Mouse (Mus musculus) forebrain, embryonic 12.5 days (tissue): Measurements from ENCODE around the gene Hist1h3c. TPM values are rescaled to one million over a fixed set of nuclear protein-coding genes. Genes with fewer than 3 reads are reported as not detected.

ENCODE experiments used
- ATAC-seq: fragments of 200-750 bp; cut with Nextera tagmentation; 2 replicates; pipeline ENCODE4 v1.8.0; 2017; ENCODE audit warnings: moderate TSS enrichment; ENCODE audit not compliant: low FRiP score
- H3K27ac ChIP-seq: fragments of 300-500 bp; sonication (generic); 2 replicates; pipeline ENCODE4 v1.5.1; 2016; ENCODE audit warnings: mild to moderate bottlenecking
- H3K27me3 ChIP-seq: fragments of 300-500 bp; sonication (generic); 2 replicates; pipeline ENCODE4 v1.6.1; 2016; ENCODE audit warnings: mild to moderate bottlenecking
- H3K36me3 ChIP-seq: fragments of 300-500 bp; sonication (generic); replicated peaks from 2 replicates; pipeline ENCODE4 v1.6.1; 2016; ENCODE audit warnings: mild to moderate bottlenecking
- H3K4me1 ChIP-seq: fragments of 300-500 bp; sonication (generic); 2 replicates; pipeline ENCODE4 v1.6.1; 2016
- H3K4me2 ChIP-seq: fragments of 300-500 bp; sonication (generic); 2 replicates; pipeline ENCODE4 v1.6.1; 2016; ENCODE audit warnings: mild to moderate bottlenecking, moderate library complexity
- H3K4me3 ChIP-seq: fragments of 300-500 bp; sonication (generic); replicated peaks from 2 replicates; pipeline ENCODE4 v1.5.1; 2016; ENCODE audit warnings: mild to moderate bottlenecking
- H3K9ac ChIP-seq: fragments of 300-500 bp; sonication (generic); 2 replicates; pipeline ENCODE4 v1.6.1; 2016; ENCODE audit warnings: mild to moderate bottlenecking
- H3K9me3 ChIP-seq: fragments of 300-500 bp; sonication (generic); 2 replicates; pipeline ENCODE4 v1.6.1; 2016
- WGBS: fragments of 180-500 bp; shearing (Covaris S2); methylation state at CpG from one replicate; pipeline ENCODE4 v1.1.7; 2016; 5-methylcytosine and 5-hydroxymethylcytosine counted together
- polyA plus RNA-seq: library from polyadenylated mRNA; unstranded; fragments of >200 nt; fragmentation: Nextera tagmentation; extraction: Ambion mirVana; gene quantifications from 2 replicates; pipeline ENCODE4 v1.2.1, GENCODE M21; 2016

The Hist1h3c gene
- polyA plus RNA-seq, 1 experiment from 2014 or later, result 13.8 TPM

DNA sequence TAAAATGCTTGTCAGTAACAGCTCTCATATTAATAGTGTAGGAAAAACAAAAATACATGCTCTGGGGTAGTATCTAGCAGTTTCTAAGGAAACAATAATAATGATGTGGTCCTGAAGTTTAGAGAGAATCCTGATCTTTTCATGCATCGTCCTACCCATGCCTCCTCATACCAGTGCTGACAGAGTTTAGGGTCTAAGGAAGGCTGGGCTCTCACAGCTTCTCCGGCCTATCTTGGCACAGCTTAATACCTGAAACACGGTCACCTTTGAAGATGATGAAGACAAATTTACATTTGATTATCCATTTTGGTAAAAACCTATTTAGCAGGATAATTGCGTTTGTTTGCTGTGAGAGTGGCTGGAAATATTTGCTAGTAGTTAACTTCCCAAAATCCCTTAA is 1.4 kb downstream of the Hist1h3c start:
- 44% methylated on average over 4 of the region's 4 CpGs for WGBS
- Histone ChIP-seq H3K9ac (peak overlapping the region; percentile 64; the same call in 1 of the 2 replicates), H3K36me3 (no peaks in the 10 kb centered on the region), H3K9me3 (no peaks in the 10 kb centered on the region), H3K4me2 (peak overlapping the region; percentile 63), H3K27ac (peak overlapping the region; percentile 99), H3K27me3 (no peaks in the 10 kb centered on the region), H3K4me3 (peak overlapping the region; percentile 45), H3K4me1 (peaks cover 34% of the 10 kb centered on the region)
- no peak for ATAC-seq

DNA sequence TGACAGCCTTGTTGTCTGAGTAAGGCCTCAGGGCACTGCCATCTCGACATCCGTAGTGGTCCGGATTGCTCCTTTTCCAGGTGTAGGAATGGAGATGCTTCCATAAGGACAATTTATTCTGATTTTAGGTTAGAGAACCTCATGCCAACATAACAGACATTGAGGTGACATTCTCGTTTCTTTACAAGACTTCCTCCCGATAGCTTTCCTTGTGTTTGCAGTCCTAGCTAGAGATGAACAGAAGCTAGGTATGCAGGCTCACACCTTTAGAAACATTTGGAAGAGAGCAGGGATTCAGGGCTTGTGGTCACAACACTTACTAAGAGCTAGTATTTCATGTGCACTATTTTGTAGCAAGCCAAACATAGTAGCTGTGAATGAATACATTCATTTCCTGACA is 2.2 kb downstream of the Hist1h3c start:
- H3K27ac ChIP-seq, result 0 out of 2 replicates have a peak overlapping the region, but pooled peaks have one; percentile 53
- no peak for ATAC-seq
- peaks cover 34% of the 10 kb centered on the region for H3K4me1 ChIP-seq
- H3K9me3 ChIP-seq, result no peaks in the 10 kb centered on the region
- no peak overlapping the region for H3K4me2 ChIP-seq
- 88% methylated on average over 5 of the region's 5 CpGs for WGBS
- no peak overlapping the region for H3K4me3 ChIP-seq
- H3K9ac ChIP-seq, result no peak overlapping the region
- H3K27me3 ChIP-seq, result no peaks in the 10 kb centered on the region
- no peaks in the 10 kb centered on the region for H3K36me3 ChIP-seq

DNA sequence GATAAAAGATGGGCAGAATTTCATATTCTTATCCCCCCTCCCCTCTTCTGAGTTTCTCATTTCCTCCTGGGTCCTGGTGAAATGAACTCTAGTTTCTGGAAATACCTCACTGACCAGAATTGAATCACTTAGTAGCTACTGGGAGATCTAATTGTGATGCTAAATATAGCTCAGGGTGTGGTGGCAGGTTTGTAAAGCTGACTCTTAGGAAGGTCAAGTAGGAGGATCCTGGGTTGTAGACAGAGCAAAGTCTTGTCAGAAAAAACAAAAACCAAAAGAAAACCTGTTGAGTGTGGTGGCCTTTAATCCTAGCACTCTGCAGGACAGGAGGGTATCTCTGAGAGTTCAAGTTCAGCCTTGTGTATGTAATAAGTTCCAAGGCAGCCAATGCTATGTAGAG is 3.4 kb downstream of the Hist1h3c start:
- Histone ChIP-seq H3K4me2 (no peak overlapping the region), H3K9me3 (no peaks in the 10 kb centered on the region), H3K4me1 (peaks cover 31% of the 10 kb centered on the region), H3K36me3 (no peaks in the 10 kb centered on the region), H3K9ac (no peak overlapping the region), H3K27ac (no peak overlapping the region), H3K4me3 (no peak overlapping the region), H3K27me3 (no peaks in the 10 kb centered on the region)
- ATAC-seq, result no peak

DNA sequence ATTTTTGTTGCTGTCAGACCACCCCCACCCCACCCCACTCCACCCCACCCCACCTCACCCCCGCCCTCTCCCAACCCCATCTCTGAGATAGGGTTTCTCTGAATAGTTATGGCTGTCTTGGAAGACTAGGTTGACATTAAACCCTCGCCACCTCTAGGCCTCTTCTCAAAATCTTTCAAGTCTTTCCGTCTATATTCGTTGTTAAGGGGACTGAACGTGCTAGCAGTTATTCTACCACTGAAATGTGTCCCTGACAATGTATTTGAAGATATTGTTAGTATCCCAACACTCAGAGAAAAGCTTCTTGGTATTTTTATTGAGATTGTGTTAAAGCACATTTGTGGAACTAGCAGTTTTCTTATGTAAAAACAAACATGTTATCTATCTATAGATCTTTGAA is 4.5 kb downstream of the Hist1h3c start:
- peaks cover 31% of the 10 kb centered on the region for H3K4me1 ChIP-seq
- WGBS, result 68% methylated on average over 5 of the region's 5 CpGs

DNA sequence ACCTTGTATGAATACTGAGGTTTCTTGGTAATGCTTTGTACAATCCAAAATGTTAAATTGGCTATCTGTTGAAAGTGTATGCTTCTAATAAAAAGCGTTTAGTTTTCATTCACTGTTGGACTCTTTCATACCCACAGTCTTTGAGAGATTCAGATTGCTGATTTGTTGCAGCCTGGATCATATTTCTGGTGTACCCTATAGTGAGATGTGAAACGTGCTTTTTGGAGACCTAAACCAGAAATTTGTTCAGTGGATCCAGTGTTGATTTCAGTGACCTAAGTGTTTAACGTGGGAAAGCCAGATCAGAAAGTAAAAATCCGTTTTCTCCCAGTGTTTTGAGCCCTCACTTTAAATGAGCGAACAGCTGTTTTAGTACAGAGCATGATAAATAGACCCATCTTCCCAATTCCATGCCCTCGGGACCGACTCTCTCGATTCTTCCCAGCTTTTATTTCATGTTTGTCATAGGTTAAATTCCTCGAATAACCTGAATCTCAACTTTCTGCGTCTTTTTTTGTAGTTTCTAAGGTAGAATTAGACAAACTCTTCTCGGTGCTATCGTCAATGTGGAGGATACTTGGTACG is 5.1 kb downstream of the Hist1h3c start:
- WGBS, result 41% methylated on average over 13 of the region's 13 CpGs
- no peaks in the 10 kb centered on the region for H3K27me3 ChIP-seq
- ATAC-seq, result no peak

More for the DNA sequence above, 4.5 kb downstream of the Hist1h3c start:
- H3K36me3 ChIP-seq, result no peaks in the 10 kb centered on the region
- peak overlapping the region; percentile 58; the same call in 1 of the 2 replicates for H3K4me3 ChIP-seq
- no peak for ATAC-seq
- H3K4me2 ChIP-seq, result peak overlapping the region; percentile 95
- H3K27me3 ChIP-seq, result no peaks in the 10 kb centered on the region
- H3K27ac ChIP-seq, result peak overlapping the region; percentile 99
- H3K9ac ChIP-seq, result no peak overlapping the region
- no peaks in the 10 kb centered on the region for H3K9me3 ChIP-seq

DNA sequence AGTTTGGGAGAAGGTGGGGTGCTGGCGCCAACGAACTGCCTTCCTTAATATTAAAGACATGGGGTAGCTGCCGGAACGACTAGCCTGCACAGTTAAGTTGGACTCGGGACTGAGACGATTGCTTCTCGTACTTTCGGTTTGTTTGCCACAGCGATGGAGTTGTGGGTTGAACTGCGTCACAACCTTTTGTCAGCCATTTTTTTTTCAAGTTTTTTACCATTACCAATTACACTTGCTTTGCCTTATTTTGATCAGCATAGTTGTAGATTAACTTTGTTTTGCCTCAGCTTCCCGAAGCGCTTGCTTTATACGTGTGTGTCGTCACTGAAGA is 5.5 kb downstream of the Hist1h3c start:
- no peaks in the 10 kb centered on the region for H3K9me3 ChIP-seq
- WGBS, result under 1% methylated on average over 14 of the region's 14 CpGs
- H3K4me2 ChIP-seq, result peak overlapping the region; percentile 95
- no peaks in the 10 kb centered on the region for H3K36me3 ChIP-seq
- H3K27me3 ChIP-seq, result no peaks in the 10 kb centered on the region
- peaks cover 31% of the 10 kb centered on the region for H3K4me1 ChIP-seq
- peak overlapping the region; percentile 58 for H3K4me3 ChIP-seq
- no peak for ATAC-seq
- H3K27ac ChIP-seq, result peak overlapping the region; percentile 99
- peak overlapping the region; percentile 90 for H3K9ac ChIP-seq

More for the DNA sequence above, 5.1 kb downstream of the Hist1h3c start:
- Histone ChIP-seq H3K4me3 (peak overlapping the region; percentile 58), H3K4me1 (peaks cover 31% of the 10 kb centered on the region), H3K27ac (peak overlapping the region; percentile 99), H3K9ac (peak overlapping the region; percentile 90), H3K36me3 (no peaks in the 10 kb centered on the region), H3K4me2 (peak overlapping the region; percentile 95), H3K9me3 (no peaks in the 10 kb centered on the region)

DNA sequence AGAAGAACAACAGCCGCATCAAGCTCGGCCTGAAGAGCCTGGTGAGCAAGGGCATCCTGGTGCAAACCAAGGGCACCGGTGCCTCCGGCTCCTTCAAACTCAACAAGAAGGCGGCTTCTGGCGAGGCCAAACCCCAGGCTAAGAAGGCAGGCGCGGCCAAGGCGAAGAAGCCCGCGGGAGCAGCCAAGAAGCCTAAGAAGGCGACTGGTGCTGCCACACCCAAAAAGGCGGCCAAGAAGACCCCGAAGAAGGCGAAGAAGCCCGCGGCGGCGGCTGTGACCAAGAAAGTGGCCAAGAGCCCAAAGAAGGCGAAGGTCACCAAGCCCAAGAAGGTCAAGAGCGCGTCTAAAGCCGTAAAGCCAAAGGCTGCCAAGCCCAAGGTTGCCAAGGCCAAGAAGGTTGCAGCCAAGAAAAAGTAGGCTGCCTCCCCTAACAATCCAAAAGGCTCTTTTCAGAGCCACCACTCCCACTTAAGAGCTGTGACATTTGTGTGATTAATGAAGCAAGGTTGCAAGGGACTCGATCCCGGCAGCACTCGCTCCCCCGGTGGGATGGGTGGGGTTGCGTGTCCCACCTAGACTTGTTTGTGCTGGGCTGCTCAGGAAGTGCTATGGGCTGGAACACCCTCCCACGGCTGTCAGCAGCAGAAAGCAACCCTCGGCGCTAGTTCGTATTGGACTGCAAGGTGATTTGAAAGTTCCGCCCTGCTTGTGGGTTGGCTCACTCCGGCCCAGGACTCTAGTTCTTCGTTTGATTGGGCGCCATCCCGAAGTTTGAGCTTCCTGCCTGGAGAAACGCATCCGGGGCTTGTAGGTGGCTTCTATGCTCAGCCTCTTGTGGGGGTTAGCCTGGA is 6.1 kb downstream of the Hist1h3c start:
- peak; percentile 84 for ATAC-seq
- Histone ChIP-seq H3K4me2 (peak overlapping the region; percentile 95), H3K4me1 (peaks cover 26% of the 10 kb centered on the region), H3K27ac (peak overlapping the region; percentile 99), H3K36me3 (no peaks in the 10 kb centered on the region), H3K4me3 (peak overlapping the region; percentile 58), H3K27me3 (no peaks in the 10 kb centered on the region), H3K9ac (peak overlapping the region; percentile 90), H3K9me3 (no peaks in the 10 kb centered on the region)
- WGBS, result under 1% methylated on average over 38 of the region's 39 CpGs

DNA sequence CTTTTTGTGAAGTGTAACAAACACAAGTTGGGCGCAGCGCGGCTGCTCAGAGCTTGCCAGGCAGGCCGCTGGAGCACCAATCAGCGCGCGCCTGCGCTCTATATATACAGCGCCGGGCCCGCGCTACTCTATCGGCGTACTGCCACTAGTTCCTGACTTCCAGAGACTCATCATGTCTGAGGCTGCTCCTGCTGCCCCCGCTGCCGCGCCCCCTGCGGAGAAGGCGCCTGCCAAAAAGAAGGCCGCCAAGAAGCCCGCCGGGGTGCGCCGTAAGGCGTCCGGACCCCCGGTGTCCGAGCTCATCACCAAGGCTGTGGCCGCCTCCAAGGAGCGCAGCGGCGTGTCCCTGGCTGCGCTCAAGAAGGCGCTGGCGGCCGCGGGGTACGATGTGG is 6.7 kb downstream of the Hist1h3c start, which contains the start of gene Hist1h1c:
Hist1h1c (plus strand) TSS at position 132 of the 392 bp plus-strand sequence.
- peak; percentile 97 for ATAC-seq

DNA sequence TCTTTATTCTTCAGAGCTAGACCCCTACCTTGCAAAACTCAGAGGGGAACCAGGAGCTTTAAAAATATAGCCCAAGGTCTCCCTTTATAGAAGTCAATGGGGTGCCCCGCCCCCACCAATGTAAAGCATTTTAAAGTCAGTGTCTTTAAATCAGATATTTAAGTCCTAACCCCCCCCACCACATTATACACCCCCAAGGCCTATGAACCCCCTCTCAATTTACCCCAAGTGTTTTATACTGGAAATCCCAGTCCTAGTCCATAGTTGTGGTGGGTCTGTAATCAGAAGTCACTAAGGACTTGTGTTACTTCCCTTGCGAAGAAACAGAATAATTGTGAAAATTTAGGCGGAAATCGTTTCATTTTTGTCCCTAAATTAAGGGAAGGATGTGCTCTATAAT is 7.4 kb downstream of the Hist1h3c start:
- Histone ChIP-seq H3K9ac (peak overlapping the region; percentile 36; the same call in 1 of the 2 replicates), H3K36me3 (no peaks in the 10 kb centered on the region), H3K4me1 (peaks cover 22% of the 10 kb centered on the region), H3K4me2 (peak overlapping the region; percentile 95), H3K27me3 (no peaks in the 10 kb centered on the region), H3K27ac (peak overlapping the region; percentile 99), H3K9me3 (no peaks in the 10 kb centered on the region), H3K4me3 (peak overlapping the region; percentile 58; the same call in 1 of the 2 replicates)
- WGBS, result 20% methylated on average over 4 of the region's 4 CpGs
- no peak for ATAC-seq

More for the DNA sequence above, 6.7 kb downstream of the Hist1h3c start, which contains the start of gene Hist1h1c:
- no peaks in the 10 kb centered on the region for H3K36me3 ChIP-seq
- H3K9ac ChIP-seq, result peak within 1 kb of the TSS; percentile 90
- no peaks in the 10 kb centered on the region for H3K27me3 ChIP-seq
- under 1% methylated on average over 38 of the region's 38 CpGs for WGBS
- peak within 1 kb of the TSS; percentile 95 for H3K4me2 ChIP-seq
- peaks cover 22% of the 10 kb centered on the region for H3K4me1 ChIP-seq
- H3K27ac ChIP-seq, result peak within 1 kb of the TSS; percentile 99
- H3K9me3 ChIP-seq, result no peaks in the 10 kb centered on the region
- H3K4me3 ChIP-seq, result peak within 1 kb of the TSS; percentile 58

DNA sequence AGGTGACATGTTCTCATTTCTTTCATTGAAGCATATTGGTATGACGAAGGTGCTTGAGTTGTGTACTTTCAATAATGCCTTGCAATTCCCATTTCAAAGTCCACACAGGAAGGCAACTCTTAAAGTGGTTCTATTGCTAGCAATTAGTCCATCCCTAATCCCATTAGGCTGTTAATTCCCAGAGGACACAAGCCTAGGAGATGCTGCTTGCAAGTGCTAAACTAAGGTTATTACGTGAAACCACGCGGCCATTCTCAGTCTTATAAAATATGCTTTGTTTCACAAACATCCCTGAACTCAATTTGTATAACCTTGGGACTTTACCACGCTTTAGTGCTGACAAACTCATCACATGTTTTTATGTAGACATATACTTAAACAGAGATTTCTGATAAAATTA is 8.3 kb downstream of the Hist1h3c start:
- no peak overlapping the region for H3K4me2 ChIP-seq
- no peak overlapping the region for H3K9ac ChIP-seq
- H3K36me3 ChIP-seq, result no peaks in the 10 kb centered on the region
- no peaks in the 10 kb centered on the region for H3K27me3 ChIP-seq
- peaks cover 22% of the 10 kb centered on the region for H3K4me1 ChIP-seq
- H3K27ac ChIP-seq, result no peak overlapping the region
- 78% methylated on average over 5 of the region's 5 CpGs for WGBS
- no peaks in the 10 kb centered on the region for H3K9me3 ChIP-seq
- H3K4me3 ChIP-seq, result no peak overlapping the region
- ATAC-seq, result no peak

DNA sequence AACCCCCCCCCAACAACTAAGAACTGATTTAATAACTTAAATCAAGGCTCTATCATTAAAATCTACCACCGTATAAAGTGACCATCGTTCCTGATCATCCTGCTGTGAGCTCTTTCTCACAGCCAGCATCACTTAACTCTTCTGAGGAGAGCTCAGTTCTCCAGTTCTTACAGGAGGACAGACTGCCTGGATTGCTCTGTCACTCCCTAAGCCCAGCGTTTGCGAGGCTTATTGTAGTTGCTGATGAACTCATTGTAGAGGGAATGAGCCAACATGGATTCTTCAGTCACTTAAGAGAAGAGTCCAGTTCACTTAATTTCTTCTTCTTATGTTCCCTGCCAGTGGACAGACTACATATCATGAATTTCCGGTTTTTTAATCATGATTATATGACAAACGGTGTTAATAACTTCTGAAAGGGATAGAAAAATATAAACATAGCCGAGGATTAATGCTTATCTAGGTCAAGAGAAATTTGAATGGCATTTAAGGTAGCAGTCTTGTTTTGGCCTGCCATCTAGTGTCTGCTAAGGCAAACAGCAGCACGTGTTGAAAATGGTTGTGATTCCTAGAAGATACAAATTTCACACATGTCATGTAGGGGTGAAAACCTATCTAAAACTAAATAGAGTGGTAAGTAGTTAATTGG is 13.1 kb downstream of the Hist1h3c start:
- H3K36me3 ChIP-seq, result no peaks in the 10 kb centered on the region
- no peaks in the 10 kb centered on the region for H3K9me3 ChIP-seq
- H3K27ac ChIP-seq, result no peak overlapping the region
- ATAC-seq, result no peak
- H3K4me1 ChIP-seq, result no peaks in the 10 kb centered on the region
- H3K4me3 ChIP-seq, result no peak overlapping the region
- H3K9ac ChIP-seq, result no peak overlapping the region
- no peak overlapping the region for H3K4me2 ChIP-seq
- 23% methylated on average over 8 of the region's 8 CpGs for WGBS
- no peaks in the 10 kb centered on the region for H3K27me3 ChIP-seq

DNA sequence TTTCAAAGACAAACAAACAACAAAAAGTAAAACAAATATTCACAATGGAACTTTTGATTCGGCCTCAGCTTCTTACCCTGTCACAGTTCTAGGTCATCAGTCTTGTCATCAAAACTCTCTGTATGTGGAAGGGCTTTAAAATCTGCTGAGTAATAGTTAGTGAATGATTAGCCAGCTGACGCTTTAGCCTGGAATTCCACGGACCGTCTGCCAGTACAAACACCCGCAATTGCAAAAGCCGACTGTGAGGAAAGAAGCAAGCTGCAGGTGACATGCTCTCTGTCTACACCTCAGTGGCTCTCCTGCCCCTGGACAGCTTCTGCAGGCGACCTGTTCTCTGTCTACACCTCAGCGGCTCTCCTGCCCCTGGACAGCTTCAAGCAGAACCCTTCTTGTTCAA is 14.9 kb downstream of the Hist1h3c start:
- WGBS, result 64% methylated on average over 8 of the region's 8 CpGs
- H3K4me2 ChIP-seq, result no peak overlapping the region
- ATAC-seq, result no peak

More for the DNA sequence above, 14.9 kb downstream of the Hist1h3c start:
- Histone ChIP-seq H3K36me3 (no peaks in the 10 kb centered on the region), H3K27ac (no peak overlapping the region), H3K9ac (no peak overlapping the region), H3K4me3 (no peak overlapping the region), H3K27me3 (no peaks in the 10 kb centered on the region), H3K4me1 (no peaks in the 10 kb centered on the region), H3K9me3 (no peaks in the 10 kb centered on the region)
